Comparison of ENCODE assay signal across 17 mouse cellular contexts in genomic region chr17:5188400-5188799, GRCm38 (mm10).
A peak's percentile ranks its signal among the peaks of the same experiment; 100 is the strongest.
DNase-seq lines count a peak whose midpoint lies in the region; ATAC-seq and TF ChIP-seq lines count a peak whose summit lies in the region.
"Had no signal": no experiment of that assay in that cellular context is flagged by ENCODE, and none has a peak within 500 bp of the region (broad histone marks: within the 10 kb centered on the region; RNA-seq: fewer than 3 reads in every experiment).

No protein-coding gene starts in this region.

- no peaks in the 10 kb centered on the region for H3K27me3 ChIP-seq in hindbrain, embryonic 13.5 days
- no peaks in the 10 kb centered on the region for H3K27me3 ChIP-seq in hindbrain, postnatal 0 days (ENCODE audit: insufficient read depth, low read length)
- no peaks in the 10 kb centered on the region for H3K27me3 ChIP-seq in liver, embryonic 13.5 days
- H3K27me3 ChIP-seq in neural tube, embryonic 13.5 days = no peaks in the 10 kb centered on the region
- H3K27me3 ChIP-seq in neural tube, embryonic 15.5 days (replicated peaks) = no peaks in the 10 kb centered on the region
- H3K27me3 ChIP-seq: embryonic facial prominence, embryonic 12.5 days; heart, embryonic 12.5 days had no signal

- ATAC-seq in hindbrain, embryonic 13.5 days (ENCODE audit: low FRiP score) = no peak
- ATAC-seq in hindbrain, postnatal 0 days = no peak
- no peak for ATAC-seq in liver, embryonic 13.5 days (ENCODE audit: low read depth)
- ATAC-seq in neural tube, embryonic 13.5 days (ENCODE audit: low read depth) = no peak
- ATAC-seq in neural tube, embryonic 15.5 days (ENCODE audit: low FRiP score) = no peak

- H3K27ac ChIP-seq in hindbrain, embryonic 13.5 days = peak overlapping the region; percentile 62
- H3K27ac ChIP-seq in hindbrain, postnatal 0 days = no peak overlapping the region
- H3K27ac ChIP-seq in liver, embryonic 13.5 days = peak overlapping the region; percentile 56
- peak overlapping the region; percentile 24 for H3K27ac ChIP-seq in neural tube, embryonic 13.5 days (replicated peaks)
- H3K27ac ChIP-seq in neural tube, embryonic 15.5 days (replicated peaks) = 0 out of 2 replicates have a peak overlapping the region, but pooled peaks have one; percentile 33
- H3K27ac ChIP-seq: embryonic facial prominence, embryonic 12.5 days had no signal

- H3K9me3 ChIP-seq in hindbrain, embryonic 13.5 days = no peaks in the 10 kb centered on the region
- no peaks in the 10 kb centered on the region for H3K9me3 ChIP-seq in hindbrain, postnatal 0 days (ENCODE audit: low read length)
- no peaks in the 10 kb centered on the region for H3K9me3 ChIP-seq in liver, embryonic 13.5 days (replicated peaks)
- H3K9me3 ChIP-seq in neural tube, embryonic 13.5 days = no peaks in the 10 kb centered on the region
- no peaks in the 10 kb centered on the region for H3K9me3 ChIP-seq in neural tube, embryonic 15.5 days (replicated peaks)
- H3K9me3 ChIP-seq: embryonic facial prominence, embryonic 12.5 days; heart, embryonic 12.5 days had no signal

- no peak overlapping the region for H3K9ac ChIP-seq in hindbrain, embryonic 13.5 days
- H3K9ac ChIP-seq in hindbrain, postnatal 0 days (replicated peaks; ENCODE audit: low read length) = no peak overlapping the region
- H3K9ac ChIP-seq in liver, embryonic 13.5 days = no peak overlapping the region
- H3K9ac ChIP-seq in neural tube, embryonic 13.5 days = no peak overlapping the region
- no peak overlapping the region for H3K9ac ChIP-seq in neural tube, embryonic 15.5 days (replicated peaks)
- H3K9ac ChIP-seq: embryonic facial prominence, embryonic 12.5 days; heart, embryonic 12.5 days had no signal

- TF ChIP-seq CTCF in hindbrain, postnatal 0 days (IDR thresholded peaks at IDR 0.05; ENCODE audit: low read depth) = no peak

- H3K4me3 ChIP-seq in hindbrain, embryonic 13.5 days = no peak overlapping the region
- H3K4me3 ChIP-seq in hindbrain, postnatal 0 days (ENCODE audit: low read length) = no peak overlapping the region
- H3K4me3 ChIP-seq in liver, embryonic 13.5 days (replicated peaks) = no peak overlapping the region
- no peak overlapping the region for H3K4me3 ChIP-seq in neural tube, embryonic 13.5 days
- no peak overlapping the region for H3K4me3 ChIP-seq in neural tube, embryonic 15.5 days (replicated peaks)
- H3K4me3 ChIP-seq: embryonic facial prominence, embryonic 12.5 days; heart, embryonic 12.5 days had no signal

- 77% methylated on average over 7 of the region's 7 CpGs for WGBS in hindbrain, embryonic 13.5 days
- WGBS in hindbrain, postnatal 0 days = 70% methylated on average over 7 of the region's 7 CpGs
- WGBS in liver, embryonic 13.5 days (ENCODE audit: insufficient replicate concordance) = 68% methylated on average over 7 of the region's 7 CpGs
- WGBS in neural tube, embryonic 13.5 days = 80% methylated on average over 7 of the region's 7 CpGs
- 79% methylated on average over 7 of the region's 7 CpGs for WGBS in neural tube, embryonic 15.5 days

- DNase-seq in hindbrain, postnatal 0 days (ENCODE audit: low spot score) = no peak
- no peak for DNase-seq in liver, embryonic 13.5 days
- no peak for DNase-seq in liver
- DNase-seq in neural tube, embryonic 10.5 days (ENCODE audit: extremely low spot score, low spot score) = no peak
- DNase-seq: adrenal gland, adult 8-10 months; cerebellum, adult 9-11 months; heart, postnatal 14 days; kidney, adult 18-20 months; kidney, postnatal 25 days; layer of hippocampus, adult 9-11 months; right cerebral cortex, adult 18-20 months; thymus, postnatal 36 days had no signal

- peaks cover 54% of the 10 kb centered on the region for H3K4me1 ChIP-seq in hindbrain, embryonic 13.5 days (replicated peaks)
- H3K4me1 ChIP-seq in hindbrain, postnatal 0 days (ENCODE audit: insufficient read depth, low read length) = peaks cover 12% of the 10 kb centered on the region; the same call in 1 of the 2 replicates
- H3K4me1 ChIP-seq in liver, embryonic 13.5 days (replicated peaks) = peaks cover 45% of the 10 kb centered on the region
- H3K4me1 ChIP-seq in neural tube, embryonic 13.5 days (replicated peaks) = peaks cover 56% of the 10 kb centered on the region
- H3K4me1 ChIP-seq in neural tube, embryonic 15.5 days = peaks cover 44% of the 10 kb centered on the region

- H3K4me2 ChIP-seq in hindbrain, embryonic 13.5 days = no peak overlapping the region
- H3K4me2 ChIP-seq in hindbrain, postnatal 0 days (ENCODE audit: low read depth, low read length) = no peak overlapping the region
- no peak overlapping the region for H3K4me2 ChIP-seq in liver, embryonic 13.5 days
- H3K4me2 ChIP-seq in neural tube, embryonic 13.5 days = no peak overlapping the region
- H3K4me2 ChIP-seq in neural tube, embryonic 15.5 days = no peak overlapping the region
- H3K4me2 ChIP-seq: heart, embryonic 12.5 days had no signal

- no peaks in the 10 kb centered on the region for H3K36me3 ChIP-seq in hindbrain, embryonic 13.5 days
- H3K36me3 ChIP-seq in hindbrain, postnatal 0 days (ENCODE audit: insufficient read depth, low read length) = no peaks in the 10 kb centered on the region
- H3K36me3 ChIP-seq in liver, embryonic 13.5 days = no peaks in the 10 kb centered on the region
- H3K36me3 ChIP-seq in neural tube, embryonic 13.5 days = no peaks in the 10 kb centered on the region
- H3K36me3 ChIP-seq in neural tube, embryonic 15.5 days = no peaks in the 10 kb centered on the region
- H3K36me3 ChIP-seq: embryonic facial prominence, embryonic 12.5 days; heart, embryonic 12.5 days had no signal
